Mouse (Mus musculus) kidney, adult 2 months (tissue): ENCODE measurements at regions not wholly inside any gene's neighbourhood (a gene's known extent, or its start where the extent isn't known, plus 50 kb on each side); places are given as distances from the start of the nearest gene placed in this dataset.

Experiments used
- CTCF ChIP-seq: fragments of 200-500 bp; conservative IDR thresholded peaks from 2 replicates; pipeline ENCODE4 v1.5.1; 2011; ENCODE audit warnings: low read depth, mild to moderate bottlenecking, control low read depth, low read length, moderate library complexity, mixed read lengths; ENCODE audit not compliant: insufficient read depth, insufficient read length
- POLR2A ChIP-seq: fragments of 200-500 bp; IDR thresholded peaks from one replicate; pipeline ENCODE4 v1.6.1; 2011; ENCODE audit warnings: low read depth, low read length, control low read depth

DNA sequence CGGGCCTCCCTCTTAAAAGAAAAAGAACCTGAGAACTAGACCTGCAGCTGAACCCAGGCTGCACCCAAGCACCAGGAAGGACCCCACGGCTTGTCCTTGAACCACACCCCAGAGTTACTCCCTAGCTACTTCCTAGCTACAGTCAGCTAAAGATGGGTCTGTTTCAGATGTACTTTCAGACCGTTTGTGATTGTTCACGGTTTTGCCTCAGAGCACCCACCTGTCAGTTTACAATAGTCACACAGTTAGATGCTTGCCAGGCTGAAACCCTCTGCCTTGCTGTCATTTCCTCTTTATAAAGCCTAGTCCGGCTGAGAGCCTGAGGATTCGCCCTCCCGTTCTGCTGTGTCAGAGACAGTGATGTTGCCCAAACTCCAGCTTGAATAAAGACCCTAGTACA is 95.0 kb upstream of the Fam180a start:
- TF ChIP-seq CTCF (no peak), POLR2A (no peak)
